ENCODE assay signal across 12 mouse cellular contexts in genomic region chr7:34618141-34618890, GRCm38 (mm10). TPM values are rescaled to one million over a fixed set of nuclear protein-coding genes. Genes with fewer than 3 reads are reported as not detected.
"Had no signal": no experiment of that assay in that cellular context is flagged by ENCODE, and none has a peak within 500 bp of the region (broad histone marks: within the 10 kb centered on the region; RNA-seq: fewer than 3 reads in every experiment).

No protein-coding gene starts in this region.

- DNase-seq: liver, postnatal 0 days; lung, adult 2 months; lung, postnatal 4 days; midbrain, embryonic 14.5 days; right cerebral cortex, postnatal 14 days; spleen, adult 18-20 months; thymus, adult 18-20 months; thymus, postnatal 14 days; thymus, postnatal 36 days had no signal

- ATAC-seq: liver, postnatal 0 days; lung, postnatal 0 days; midbrain, embryonic 16.5 days had no signal

RNA-seq across cellular contexts. Expression of gene Kctd15, which starts 38.2 kb away (rescaled TPM):
- total RNA-seq: neutrophil, adult 5-6 weeks had no signal
